Mouse (Mus musculus) thymus, postnatal 10 days (tissue): ENCODE data around the gene Ripor2.

ENCODE experiments used
- DNase-seq, 2 experiments: peaks; one replicate each; pipeline ENCODE4 v3.0.0; 2021; ENCODE audit warnings: low spot score in 2 of 2

The Ripor2 gene

GRCm38 (mm10) chr13:24584403-24584802 lies 2.4 kb downstream of the Ripor2 start:
- no peak for DNase-seq

GRCm38 (mm10) chr13:24584841-24585240 lies 2.9 kb downstream of the Ripor2 start:
- no peak for DNase-seq

GRCm38 (mm10) chr13:24585369-24585768 lies 3.4 kb downstream of the Ripor2 start:
- DNase-seq: no peak

- DNase-seq: no peak
These were observed 5.4 kb downstream of the Ripor2 start for GRCm38 (mm10) chr13:24587192-24587895.

GRCm38 (mm10) chr13:24588603-24589002 lies 6.6 kb downstream of the Ripor2 start:
- no peak for DNase-seq

- DNase-seq: no peak
These were observed 9.7 kb downstream of the Ripor2 start for GRCm38 (mm10) chr13:24591737-24592136.

- DNase-seq: no peak
These were observed 12.3 kb downstream of the Ripor2 start for GRCm38 (mm10) chr13:24594303-24594702.

GRCm38 (mm10) chr13:24599631-24600041 lies 17.6 kb downstream of the Ripor2 start:
- peak; percentile 66 to 67 for DNase-seq

GRCm38 (mm10) chr13:24602978-24603377 lies 21.0 kb downstream of the Ripor2 start:
- DNase-seq: peak; percentile 27 to 33

- peak in 1 of 2 experiments; percentile 26 for DNase-seq
These were observed 21.6 kb downstream of the Ripor2 start for GRCm38 (mm10) chr13:24603591-24604009.

- DNase-seq: no peak
These were observed 22.1 kb downstream of the Ripor2 start for GRCm38 (mm10) chr13:24604096-24604495.

- DNase-seq: peak; percentile 81 to 83
These were observed 23.0 kb downstream of the Ripor2 start for GRCm38 (mm10) chr13:24604761-24605591.

GRCm38 (mm10) chr13:24605755-24606154 lies 23.8 kb downstream of the Ripor2 start:
- DNase-seq: no peak

GRCm38 (mm10) chr13:24607961-24608360 lies 26.0 kb downstream of the Ripor2 start:
- no peak for DNase-seq

GRCm38 (mm10) chr13:24608709-24609108 lies 26.7 kb downstream of the Ripor2 start:
- no peak for DNase-seq

- DNase-seq: no peak
These were observed 28.9 kb downstream of the Ripor2 start for GRCm38 (mm10) chr13:24610883-24611282.

- DNase-seq: no peak
These were observed 31.0 kb downstream of the Ripor2 start for GRCm38 (mm10) chr13:24613031-24613430.

GRCm38 (mm10) chr13:24613433-24613832 lies 31.4 kb downstream of the Ripor2 start:
- no peak for DNase-seq

GRCm38 (mm10) chr13:24613927-24614780 lies 32.2 kb downstream of the Ripor2 start:
- DNase-seq: peak; percentile 25 to 47

GRCm38 (mm10) chr13:24615921-24616565 lies 34.1 kb downstream of the Ripor2 start:
- DNase-seq: peak in 1 of 2 experiments; percentile 25

- no peak for DNase-seq
These were observed 34.7 kb downstream of the Ripor2 start for GRCm38 (mm10) chr13:24616645-24617044.
